Mouse (Mus musculus) forebrain, embryonic 16.5 days (tissue): Measurements from ENCODE around the gene Iqch. TPM values are rescaled to one million over a fixed set of nuclear protein-coding genes. Genes with fewer than 3 reads are reported as not detected.

ENCODE experiments used
- ATAC-seq: fragments of 200-750 bp; cut with Nextera tagmentation; 2 replicates; pipeline ENCODE4 v1.8.0; 2017; ENCODE audit warnings: mild to moderate bottlenecking, moderate library complexity
- H3K27ac ChIP-seq: fragments of 300-500 bp; sonication (generic); 2 replicates; pipeline ENCODE4 v1.5.1; 2014; ENCODE audit warnings: low read length, control low read depth
- H3K27me3 ChIP-seq: fragments of 300-500 bp; sonication (generic); replicated peaks from 2 replicates; pipeline ENCODE4 v1.6.1; 2014; ENCODE audit warnings: low read length; ENCODE audit not compliant: control insufficient read depth, insufficient read depth
- H3K36me3 ChIP-seq: fragments of 300-500 bp; sonication (generic); 2 replicates; pipeline ENCODE4 v1.6.1; 2014; ENCODE audit not compliant: control insufficient read depth, insufficient read depth
- H3K4me1 ChIP-seq: fragments of 300-500 bp; sonication (generic); replicated peaks from 2 replicates; pipeline ENCODE4 v1.6.1; 2014; ENCODE audit warnings: low read length; ENCODE audit not compliant: control insufficient read depth, insufficient read depth
- H3K4me2 ChIP-seq: fragments of 300-500 bp; sonication (generic); 2 replicates; pipeline ENCODE4 v1.6.1; 2014; ENCODE audit warnings: mild to moderate bottlenecking, low read length, control low read depth
- H3K4me3 ChIP-seq: fragments of 300-500 bp; sonication (generic); replicated peaks from 2 replicates; pipeline ENCODE4 v1.5.1; 2014; ENCODE audit warnings: mild to moderate bottlenecking, low read length, control low read depth
- H3K9ac ChIP-seq: fragments of 300-500 bp; sonication (generic); replicated peaks from 2 replicates; pipeline ENCODE4 v1.6.1; 2014; ENCODE audit warnings: low read depth, low read length, control low read depth
- H3K9me3 ChIP-seq: fragments of 300-500 bp; sonication (generic); 2 replicates; pipeline ENCODE4 v1.6.1; 2016; ENCODE audit warnings: low read length; ENCODE audit not compliant: control insufficient read depth
- WGBS: fragments of 180-500 bp; shearing (Covaris S2); extraction: QIAGEN DNeasy Blood & Tissue Kit; methylation state at CpG from one replicate; pipeline ENCODE4 v1.1.7; 2014; 5-methylcytosine and 5-hydroxymethylcytosine counted together
- polyA plus RNA-seq: library from polyadenylated mRNA; unstranded; fragments of >200 nt; fragmentation: Nextera tagmentation; extraction: Ambion mirVana; gene quantifications from 2 replicates; pipeline ENCODE4 v1.2.1, GENCODE M21; 2015

Iqch gene
- polyA plus RNA-seq, 1 experiment from 2014 or later = 0.24 TPM

DNA sequence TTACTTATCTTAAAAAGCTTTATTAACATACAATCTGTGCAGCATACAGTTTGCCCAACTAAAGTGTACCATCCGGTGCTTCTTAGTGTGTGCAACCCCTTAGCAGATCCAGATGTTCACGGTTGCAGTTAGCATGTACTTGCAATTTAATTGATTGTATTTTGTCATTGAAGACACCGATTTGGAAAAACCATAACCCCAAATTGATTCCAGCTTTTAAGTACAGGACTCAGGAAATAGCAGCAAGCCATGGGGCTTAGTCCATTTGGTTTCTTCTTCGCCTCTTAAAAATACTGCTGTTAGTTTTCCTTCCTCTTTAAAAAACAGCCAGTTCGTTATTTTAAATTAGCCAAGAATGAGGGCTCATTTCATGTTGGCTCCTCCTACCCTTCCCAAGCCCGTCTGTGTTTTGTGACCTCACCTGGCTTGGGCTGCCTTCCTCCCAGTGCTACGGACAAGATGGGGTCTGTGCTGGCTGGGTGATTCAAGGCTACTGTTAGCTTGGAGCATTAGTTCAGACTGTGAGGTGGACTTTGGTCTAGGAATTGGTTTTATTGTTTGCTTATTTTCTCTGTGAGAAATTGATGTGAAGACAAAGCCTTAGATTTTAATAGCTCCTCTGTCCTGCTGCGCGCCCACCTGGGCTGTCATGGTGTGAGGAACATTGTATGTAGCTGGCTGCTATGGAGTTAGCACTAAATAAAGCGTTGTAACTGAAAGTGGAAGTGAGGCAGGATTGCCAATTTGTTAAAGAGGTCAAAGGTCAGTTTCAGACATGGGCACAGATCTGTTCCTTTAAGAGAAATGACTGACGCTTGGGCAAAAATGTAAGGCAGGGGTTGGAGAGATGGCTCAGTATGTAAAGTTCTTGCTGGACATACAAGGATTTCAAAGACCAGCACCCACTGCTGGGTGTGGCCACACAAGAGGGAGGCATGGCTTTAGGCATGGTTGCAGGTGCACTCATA lies 12.0 kb upstream of the Iqch start:
- H3K4me1 ChIP-seq = peaks cover 21% of the 10 kb centered on the region
- no peak overlapping the region for H3K9ac ChIP-seq
- H3K36me3 ChIP-seq = peaks cover 8% of the 10 kb centered on the region
- no peak for ATAC-seq
- H3K9me3 ChIP-seq = no peaks in the 10 kb centered on the region
- H3K4me3 ChIP-seq = no peak overlapping the region
- H3K27ac ChIP-seq = no peak overlapping the region
- 72% methylated on average over 11 of the region's 11 CpGs for WGBS
- no peak overlapping the region for H3K4me2 ChIP-seq
- H3K27me3 ChIP-seq = no peaks in the 10 kb centered on the region

DNA sequence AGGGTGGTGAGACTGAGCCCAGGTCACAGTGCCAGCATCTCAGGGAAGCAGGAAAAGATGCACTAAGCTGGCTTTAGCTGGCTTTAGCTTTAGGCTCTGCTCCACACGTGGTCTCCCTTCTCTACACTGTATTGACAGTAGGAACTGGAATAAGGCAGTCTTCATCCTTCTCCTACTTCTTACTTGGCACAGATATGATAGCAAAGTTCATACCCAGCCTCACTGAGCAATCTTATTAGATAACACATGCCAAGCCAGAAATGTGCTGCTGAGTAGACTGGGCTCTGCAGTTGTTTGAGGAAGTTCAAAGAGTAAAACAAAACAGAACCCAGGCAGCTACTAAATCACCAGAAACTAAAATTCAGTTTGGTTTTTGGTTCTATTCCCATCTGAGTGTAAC lies 11.3 kb upstream of the Iqch start:
- H3K27me3 ChIP-seq = no peaks in the 10 kb centered on the region
- H3K4me1 ChIP-seq = peaks cover 21% of the 10 kb centered on the region
- no peak overlapping the region; the same call in 1 of the 2 replicates for H3K4me2 ChIP-seq
- H3K9ac ChIP-seq = no peak overlapping the region; the same call in 1 of the 2 replicates
- 30% methylated on average over 1 of the region's 1 CpGs for WGBS
- no peak for ATAC-seq
- no peaks in the 10 kb centered on the region for H3K9me3 ChIP-seq
- no peak overlapping the region for H3K4me3 ChIP-seq
- H3K36me3 ChIP-seq = peaks cover 8% of the 10 kb centered on the region
- no peak overlapping the region for H3K27ac ChIP-seq

DNA sequence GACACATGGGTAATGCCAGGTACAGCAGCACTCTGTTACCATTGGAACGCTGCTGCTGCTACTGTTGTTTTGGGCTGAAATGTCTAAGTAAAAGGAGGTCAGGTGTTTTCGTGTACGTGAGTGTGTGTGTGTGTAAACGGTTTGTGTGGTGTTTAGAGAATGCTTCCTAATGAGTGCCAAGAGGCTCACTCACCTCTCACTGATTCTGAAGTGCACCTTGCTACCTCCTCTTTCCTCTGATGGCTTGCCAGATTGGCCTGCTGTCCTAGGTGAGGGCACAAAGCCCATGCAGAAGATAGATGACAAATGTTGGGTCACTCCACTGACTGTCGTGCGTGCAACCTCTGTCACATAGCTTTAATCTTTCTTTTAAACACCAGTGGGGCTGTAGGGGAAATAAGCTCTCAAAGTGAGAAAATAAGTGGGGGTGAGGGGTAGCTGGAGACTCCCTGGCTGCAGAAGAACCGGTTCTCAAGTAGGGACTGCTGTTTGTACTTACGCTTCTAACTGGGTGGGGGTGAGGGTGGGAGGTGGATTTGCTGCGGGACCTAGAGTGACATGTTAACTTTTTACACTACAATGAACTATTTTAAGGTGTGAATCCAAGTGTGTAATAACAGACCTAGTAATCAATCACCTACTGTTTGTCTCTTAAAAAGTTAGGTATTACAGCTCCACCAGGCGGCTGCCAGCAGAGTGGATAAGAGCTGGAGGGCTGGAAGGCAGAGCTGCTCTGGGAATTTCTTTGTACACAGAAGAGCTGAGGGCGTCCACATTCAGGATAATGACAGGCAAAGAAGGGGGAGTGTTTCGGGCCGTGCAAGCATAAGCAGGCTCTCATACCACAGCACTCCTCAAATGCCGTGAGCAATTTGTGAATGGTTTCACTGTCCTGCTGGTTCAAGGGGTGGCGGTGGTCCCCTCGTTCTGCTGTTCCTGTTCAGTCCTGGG lies 10.5 kb upstream of the Iqch start:
- Histone ChIP-seq H3K4me3 (no peak overlapping the region), H3K9me3 (no peaks in the 10 kb centered on the region), H3K36me3 (peaks cover 8% of the 10 kb centered on the region), H3K27ac (no peak overlapping the region), H3K9ac (no peak overlapping the region; the same call in 1 of the 2 replicates), H3K4me1 (peaks cover 21% of the 10 kb centered on the region), H3K4me2 (peak overlapping the region; percentile 16; the same call in 1 of the 2 replicates), H3K27me3 (no peaks in the 10 kb centered on the region)
- 36% methylated on average over 16 of the region's 16 CpGs for WGBS
- peak; percentile 74 for ATAC-seq

DNA sequence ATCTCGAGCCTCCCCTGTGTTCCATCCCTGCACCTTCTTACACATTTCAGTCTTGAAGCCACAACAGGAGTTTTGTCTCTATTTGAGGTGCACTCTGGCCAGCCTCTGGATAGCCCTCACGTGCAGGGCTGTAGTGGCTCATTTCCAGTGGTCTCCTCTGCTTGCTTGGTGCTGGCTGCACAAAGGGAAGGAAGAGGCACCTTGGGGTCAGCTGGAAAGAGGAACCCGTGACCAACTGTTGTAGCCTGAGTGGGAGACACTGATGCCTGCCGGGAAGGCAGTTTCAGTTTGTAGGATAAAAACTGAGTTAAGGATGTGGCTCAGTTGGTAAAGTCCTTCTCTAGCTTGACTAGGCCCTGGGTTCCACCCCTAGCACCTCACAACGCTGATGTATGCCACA lies 9.7 kb upstream of the Iqch start:
- 76% methylated on average over 5 of the region's 5 CpGs for WGBS
- Histone ChIP-seq H3K4me3 (no peak overlapping the region), H3K4me1 (peaks cover 21% of the 10 kb centered on the region), H3K27me3 (no peaks in the 10 kb centered on the region), H3K4me2 (no peak overlapping the region), H3K36me3 (peaks cover 2% of the 10 kb centered on the region; the same call in 1 of the 2 replicates), H3K9me3 (no peaks in the 10 kb centered on the region), H3K27ac (no peak overlapping the region), H3K9ac (no peak overlapping the region)
- ATAC-seq = no peak

DNA sequence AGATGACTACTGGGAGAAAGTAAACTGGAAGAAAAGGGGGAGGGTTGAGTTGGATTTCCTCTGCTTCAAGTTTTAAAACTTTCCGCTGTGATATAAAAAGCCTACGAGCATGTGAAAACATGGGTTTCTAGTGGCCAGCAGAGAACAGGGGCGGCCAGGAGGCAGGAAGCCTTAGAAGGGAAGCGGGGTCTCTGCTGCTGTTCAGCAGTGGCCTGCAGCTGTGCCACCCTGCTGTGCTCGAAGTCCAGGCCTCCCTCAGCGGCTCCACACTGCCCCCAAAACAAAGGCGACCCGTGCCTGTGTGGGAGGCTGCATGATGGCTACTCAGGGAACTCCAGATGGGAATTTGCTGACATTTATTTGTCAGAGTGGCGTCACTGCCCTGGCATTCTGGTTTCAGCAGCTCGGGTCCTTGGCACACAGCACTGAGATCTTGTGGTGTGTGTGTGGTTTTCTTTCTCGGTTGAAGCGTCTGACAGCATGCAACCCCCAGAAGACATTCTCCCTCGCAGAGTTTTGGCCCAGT lies 8.6 kb upstream of the Iqch start:
- WGBS = 15% methylated on average over 13 of the region's 13 CpGs
- peaks cover 21% of the 10 kb centered on the region for H3K4me1 ChIP-seq
- H3K27ac ChIP-seq = no peak overlapping the region
- no peak overlapping the region for H3K4me3 ChIP-seq
- no peaks in the 10 kb centered on the region for H3K9me3 ChIP-seq
- H3K4me2 ChIP-seq = no peak overlapping the region
- no peaks in the 10 kb centered on the region for H3K36me3 ChIP-seq
- ATAC-seq = no peak
- no peaks in the 10 kb centered on the region for H3K27me3 ChIP-seq
- no peak overlapping the region for H3K9ac ChIP-seq

DNA sequence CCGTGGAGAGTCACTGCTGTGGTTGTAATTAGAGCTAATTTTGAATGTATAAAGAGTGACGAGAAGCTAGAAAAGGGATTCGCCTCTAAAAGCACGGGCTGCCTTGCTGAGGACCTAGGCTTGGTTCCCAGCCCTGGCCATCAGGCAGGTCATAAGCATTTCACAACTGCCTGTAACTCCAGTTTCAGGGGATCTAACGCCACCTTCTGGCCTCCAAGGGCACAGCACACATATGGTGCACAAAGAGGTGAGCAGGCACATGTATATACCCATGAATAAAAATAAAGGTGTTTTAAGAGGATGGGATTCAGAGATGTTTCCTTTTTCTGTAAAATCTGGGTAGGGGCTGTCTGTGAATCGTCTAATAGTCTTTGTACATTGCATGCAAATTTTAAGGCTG lies 7.9 kb upstream of the Iqch start:
- no peak for ATAC-seq
- no peak overlapping the region for H3K4me3 ChIP-seq
- 79% methylated on average over 6 of the region's 6 CpGs for WGBS

DNA sequence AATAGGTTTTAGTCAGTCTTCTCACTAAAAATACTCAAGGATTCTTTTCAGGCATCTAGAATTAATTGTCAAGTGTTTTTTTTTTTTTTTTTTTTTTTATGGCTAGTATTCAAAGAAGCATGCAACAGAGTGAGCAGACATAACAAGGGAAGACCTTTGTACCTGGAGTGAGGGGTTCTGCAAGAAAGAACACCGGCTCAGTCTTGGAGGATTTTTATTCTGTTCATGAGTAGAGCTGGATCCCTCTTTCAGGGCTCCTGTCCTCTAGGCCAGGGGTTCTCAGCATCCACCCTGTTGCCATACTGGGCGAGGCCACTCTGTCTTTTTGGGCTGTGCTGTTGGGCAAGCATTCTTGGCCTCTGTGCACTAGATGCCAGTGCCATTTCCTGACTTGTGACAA lies 7.5 kb upstream of the Iqch start:
- Histone ChIP-seq H3K4me2 (no peak overlapping the region), H3K27ac (no peak overlapping the region), H3K4me3 (no peak overlapping the region), H3K4me1 (peaks cover 21% of the 10 kb centered on the region), H3K36me3 (no peaks in the 10 kb centered on the region), H3K9me3 (no peaks in the 10 kb centered on the region), H3K9ac (no peak overlapping the region), H3K27me3 (no peaks in the 10 kb centered on the region)
- ATAC-seq = no peak
- 91% methylated on average over 2 of the region's 2 CpGs for WGBS

More for the DNA sequence above, 7.9 kb upstream of the Iqch start:
- H3K4me1 ChIP-seq = peaks cover 21% of the 10 kb centered on the region
- no peak overlapping the region for H3K4me2 ChIP-seq
- no peak overlapping the region for H3K9ac ChIP-seq
- H3K27me3 ChIP-seq = no peaks in the 10 kb centered on the region
- no peak overlapping the region for H3K27ac ChIP-seq
- H3K36me3 ChIP-seq = no peaks in the 10 kb centered on the region
- H3K9me3 ChIP-seq = no peaks in the 10 kb centered on the region

DNA sequence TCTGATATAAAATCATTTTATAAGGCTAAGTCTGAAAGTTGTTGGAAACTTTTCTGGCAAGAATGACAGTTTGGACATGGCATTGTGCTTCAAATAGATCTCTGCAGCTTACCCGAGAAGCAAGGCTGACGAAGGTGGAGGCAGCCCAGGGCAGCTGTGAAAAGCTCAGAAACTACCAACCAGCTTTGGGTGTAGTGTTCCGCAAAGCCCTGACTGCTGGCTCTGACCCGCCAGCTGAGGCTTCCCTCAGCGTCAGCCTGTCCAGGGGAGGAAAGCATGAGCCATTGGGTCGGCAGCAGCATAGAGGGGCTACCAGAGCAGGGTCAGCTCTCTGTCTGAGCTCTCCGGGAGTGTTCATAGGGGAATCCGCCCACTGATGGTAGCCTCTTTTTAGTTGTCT lies 7.0 kb upstream of the Iqch start:
- Histone ChIP-seq H3K27me3 (no peaks in the 10 kb centered on the region), H3K27ac (no peak overlapping the region), H3K9ac (no peak overlapping the region), H3K36me3 (no peaks in the 10 kb centered on the region), H3K4me2 (no peak overlapping the region), H3K4me1 (peaks cover 21% of the 10 kb centered on the region), H3K4me3 (no peak overlapping the region), H3K9me3 (no peaks in the 10 kb centered on the region)
- 67% methylated on average over 8 of the region's 8 CpGs for WGBS
- no peak for ATAC-seq

DNA sequence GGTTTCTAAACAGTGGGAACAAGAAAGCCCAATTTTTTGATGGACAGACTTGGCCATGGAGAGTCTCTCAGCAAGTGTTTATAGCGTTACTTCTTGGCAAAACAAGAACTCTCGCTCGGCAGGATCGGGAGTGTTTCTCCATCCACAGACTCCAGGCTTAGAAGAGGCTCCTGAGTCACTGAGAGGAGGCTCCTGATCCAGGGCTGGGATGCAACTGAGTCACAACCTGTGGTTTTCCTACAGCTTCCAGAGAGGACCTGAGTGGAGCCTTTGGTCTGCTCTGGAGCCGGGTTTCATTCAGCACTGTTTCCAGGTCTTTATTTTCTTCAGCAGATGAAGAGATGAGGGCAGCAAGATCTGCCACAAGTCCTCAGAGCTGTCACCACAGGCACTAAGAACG lies 5.7 kb upstream of the Iqch start:
- 62% methylated on average over 6 of the region's 6 CpGs for WGBS

More for the DNA sequence above, 5.7 kb upstream of the Iqch start:
- Histone ChIP-seq H3K9me3 (no peaks in the 10 kb centered on the region), H3K27me3 (no peaks in the 10 kb centered on the region), H3K4me3 (no peak overlapping the region), H3K4me2 (no peak overlapping the region), H3K36me3 (no peaks in the 10 kb centered on the region), H3K27ac (no peak overlapping the region), H3K4me1 (peaks cover 23% of the 10 kb centered on the region), H3K9ac (no peak overlapping the region)
- no peak for ATAC-seq
